Mouse (Mus musculus) hindbrain, postnatal 0 days (tissue): ENCODE results near the gene Cul5. TPM values are rescaled to one million over a fixed set of nuclear protein-coding genes. Genes with fewer than 3 reads are reported as not detected.

Experiments
- ATAC-seq: fragments of 200-750 bp; cut with Nextera tagmentation; 2 replicates; pipeline ENCODE4 v1.8.0; 2017; ENCODE audit warnings: mild to moderate bottlenecking, moderate TSS enrichment, moderate library complexity
- DNase-seq: peaks from one replicate; pipeline ENCODE4 v3.0.0-alpha.2; 2015; ENCODE audit warnings: low spot score
- H3K27ac ChIP-seq: fragments of 300-500 bp; sonication (generic); 2 replicates; pipeline ENCODE4 v1.5.1; 2014; ENCODE audit warnings: mild to moderate bottlenecking
- H3K27me3 ChIP-seq: fragments of 300-500 bp; sonication (generic); 2 replicates; pipeline ENCODE4 v1.6.1; 2014; ENCODE audit warnings: low read length, mixed read lengths; ENCODE audit not compliant: insufficient read depth
- H3K36me3 ChIP-seq: fragments of 300-500 bp; sonication (generic); 2 replicates; pipeline ENCODE4 v1.6.1; 2014; ENCODE audit warnings: low read length, mixed read lengths; ENCODE audit not compliant: insufficient read depth
- H3K4me1 ChIP-seq: fragments of 300-500 bp; sonication (generic); 2 replicates; pipeline ENCODE4 v1.6.1; 2014; ENCODE audit warnings: antibody characterized with exemption, low read length, mixed read lengths; ENCODE audit not compliant: insufficient read depth
- H3K4me2 ChIP-seq: fragments of 300-500 bp; sonication (generic); 2 replicates; pipeline ENCODE4 v1.6.1; 2014; ENCODE audit warnings: low read depth, mild to moderate bottlenecking, low read length, moderate library complexity, mixed read lengths
- H3K4me3 ChIP-seq: fragments of 300-500 bp; sonication (generic); 2 replicates; pipeline ENCODE4 v1.5.1; 2014; ENCODE audit warnings: low read length
- H3K9ac ChIP-seq: fragments of 300-500 bp; sonication (generic); replicated peaks from 2 replicates; pipeline ENCODE4 v1.6.1; 2014; ENCODE audit warnings: mild to moderate bottlenecking, low read length, moderate library complexity, mixed read lengths
- H3K9me3 ChIP-seq: fragments of 300-500 bp; sonication (generic); 2 replicates; pipeline ENCODE4 v1.6.1; 2016; ENCODE audit warnings: low read length, mixed read lengths
- CTCF ChIP-seq: IDR thresholded peaks from 2 replicates; pipeline ENCODE4 v1.5.1; 2016; ENCODE audit warnings: antibody characterized with exemption, control low read depth, low read depth
- WGBS: fragments of 180-500 bp; shearing (Covaris S2); extraction: QIAGEN DNeasy Blood & Tissue Kit; methylation state at CpG from one replicate; pipeline ENCODE4 v1.1.7; 2014; 5-methylcytosine and 5-hydroxymethylcytosine counted together
- polyA plus RNA-seq: library from polyadenylated mRNA; unstranded; fragments of >200 nt; fragmentation: Nextera tagmentation; extraction: Ambion mirVana; gene quantifications from 2 replicates; pipeline ENCODE4 v1.2.1, GENCODE M21; 2015
- total RNA-seq: library from RNA; depleted of rRNA; stranded (reverse); fragments of >200 nt; gene quantifications from 2 replicates; pipeline ENCODE4 v1.2.3, GENCODE M21; 2014; rRNA removed

The Cul5 gene
- total and polyA plus RNA-seq, 2 experiments from 2014 or later, result 33.5 to 39.5 TPM

DNA sequence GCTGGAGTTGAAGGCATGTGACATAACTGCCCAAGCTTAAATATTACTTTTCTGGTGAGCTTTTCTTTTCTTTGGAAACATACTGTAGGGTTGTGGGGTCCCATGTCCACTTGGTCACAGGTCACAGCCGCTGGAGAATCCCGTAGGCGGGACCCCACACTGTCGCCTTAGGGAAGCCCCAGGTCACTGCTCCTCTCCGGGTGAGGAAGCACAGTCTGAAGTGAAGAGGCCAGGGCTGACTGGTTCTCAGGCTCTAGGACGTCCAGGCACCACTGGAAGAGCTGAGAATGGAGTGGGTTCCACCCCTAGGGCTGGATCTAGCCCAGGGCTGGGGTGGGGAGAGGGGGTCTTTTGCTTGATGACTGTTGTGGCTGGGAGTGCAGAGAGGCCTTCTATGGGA, 71.2 kb downstream of the Cul5 start:
- H3K9ac ChIP-seq, result no peak overlapping the region
- no peak overlapping the region for H3K27ac ChIP-seq
- peaks cover 17% of the 10 kb centered on the region; the same call in 1 of the 2 replicates for H3K36me3 ChIP-seq
- no peaks in the 10 kb centered on the region for H3K27me3 ChIP-seq
- 72% methylated on average over 6 of the region's 6 CpGs for WGBS
- no peaks in the 10 kb centered on the region for H3K4me1 ChIP-seq
- no peak overlapping the region for H3K4me3 ChIP-seq
- no peaks in the 10 kb centered on the region for H3K9me3 ChIP-seq
- no peak overlapping the region for H3K4me2 ChIP-seq
- TF ChIP-seq CTCF, result no peak
- DNase-seq, result no peak
- no peak for ATAC-seq

DNA sequence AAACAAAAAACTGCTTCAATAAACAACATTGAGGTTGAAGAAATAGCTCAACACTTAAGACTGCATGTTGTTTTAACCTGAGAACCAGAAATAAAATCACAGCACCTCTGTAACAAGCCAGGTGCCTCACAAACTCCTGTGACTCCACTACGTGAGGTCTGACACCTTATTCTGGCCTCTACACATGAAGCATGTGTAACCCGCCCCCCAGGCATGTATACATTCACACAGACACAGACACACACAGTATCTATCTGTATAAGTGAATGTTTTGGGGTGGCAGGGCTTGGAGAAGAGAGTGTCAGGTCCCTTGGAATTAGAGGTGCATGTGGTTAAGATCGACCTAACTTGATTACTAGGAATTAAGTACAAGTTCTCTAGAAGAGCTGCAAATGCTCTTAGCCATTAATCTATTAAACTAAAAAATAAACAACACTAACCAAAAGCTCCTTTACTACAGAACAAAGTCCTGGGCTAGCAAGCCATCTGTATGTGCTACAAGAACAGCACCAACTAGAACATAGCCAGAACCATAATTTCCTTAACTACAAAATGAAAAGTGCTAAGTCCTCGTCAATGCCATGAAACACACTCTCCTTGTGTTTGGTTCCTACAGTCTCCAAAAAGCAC, 72.7 kb downstream of the Cul5 start:
- no peaks in the 10 kb centered on the region for H3K4me1 ChIP-seq
- H3K27me3 ChIP-seq, result no peaks in the 10 kb centered on the region
- no peak overlapping the region for H3K4me2 ChIP-seq
- H3K9ac ChIP-seq, result no peak overlapping the region
- WGBS, result 88% methylated on average over 4 of the region's 4 CpGs
- ATAC-seq (no peak), DNase-seq (no peak)
- no peak overlapping the region for H3K27ac ChIP-seq
- H3K4me3 ChIP-seq, result no peak overlapping the region
- H3K36me3 ChIP-seq, result peaks cover 28% of the 10 kb centered on the region; the same call in 1 of the 2 replicates
- H3K9me3 ChIP-seq, result no peaks in the 10 kb centered on the region
- TF ChIP-seq CTCF, result no peak

DNA sequence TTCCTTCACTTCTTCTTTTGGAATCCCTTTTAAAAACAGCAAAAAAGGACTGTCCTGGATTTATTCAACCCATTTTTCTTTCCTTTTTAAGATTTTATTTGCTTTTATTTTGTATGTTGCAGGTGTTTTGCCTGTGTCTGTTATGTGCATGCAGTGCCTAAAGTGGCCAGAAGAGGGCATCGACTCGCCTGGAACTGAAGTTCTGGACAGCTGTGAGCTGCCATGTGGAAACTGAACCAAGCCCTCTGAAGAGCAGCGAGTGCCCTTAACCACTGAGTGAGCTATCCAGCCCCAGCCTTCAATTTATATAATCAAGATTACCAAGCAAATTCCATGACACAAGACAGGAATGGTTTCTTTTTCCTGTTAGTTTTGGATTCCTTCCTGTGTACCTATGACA, 75.0 kb downstream of the Cul5 start:
- H3K4me1 ChIP-seq, result no peaks in the 10 kb centered on the region
- no peak overlapping the region for H3K27ac ChIP-seq
- no peak overlapping the region for H3K4me2 ChIP-seq
- H3K27me3 ChIP-seq, result no peaks in the 10 kb centered on the region
- peaks cover 32% of the 10 kb centered on the region; the same call in 1 of the 2 replicates for H3K36me3 ChIP-seq
- peak; percentile 85 for TF ChIP-seq CTCF
- WGBS, result 6% methylated on average over 3 of the region's 3 CpGs
- H3K4me3 ChIP-seq, result no peak overlapping the region
- peak; percentile 74 for DNase-seq
- H3K9me3 ChIP-seq, result no peaks in the 10 kb centered on the region
- no peak for ATAC-seq
- no peak overlapping the region for H3K9ac ChIP-seq

DNA sequence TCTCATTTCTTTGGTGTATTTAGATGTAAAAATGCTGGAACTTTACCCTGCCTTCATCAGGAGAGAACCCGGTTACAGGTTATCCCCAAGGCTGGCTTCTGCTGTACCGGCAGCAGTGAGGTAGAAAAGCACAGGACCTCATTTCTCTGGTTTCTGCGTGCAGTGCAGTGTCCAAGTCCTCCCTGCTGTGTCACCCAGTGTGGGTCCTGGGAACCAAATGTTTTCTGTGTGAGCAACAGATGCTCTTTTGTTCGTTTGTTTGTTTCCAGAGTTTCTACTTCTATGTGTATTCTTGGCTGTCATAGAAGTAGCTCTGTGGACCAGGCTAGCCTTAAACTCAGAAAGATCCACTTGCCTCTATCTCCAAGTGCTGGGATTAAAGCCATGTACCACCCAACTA, 87.9 kb downstream of the Cul5 start:
- ATAC-seq (no peak), DNase-seq (no peak)
- no peak overlapping the region for H3K27ac ChIP-seq
- H3K27me3 ChIP-seq, result no peaks in the 10 kb centered on the region
- TF ChIP-seq CTCF, result no peak
- H3K36me3 ChIP-seq, result peaks cover 62% of the 10 kb centered on the region
- H3K9ac ChIP-seq, result no peak overlapping the region
- H3K9me3 ChIP-seq, result no peaks in the 10 kb centered on the region
- no peak overlapping the region for H3K4me2 ChIP-seq
- WGBS, result 74% methylated on average over 4 of the region's 4 CpGs
- H3K4me3 ChIP-seq, result no peak overlapping the region
- no peaks in the 10 kb centered on the region for H3K4me1 ChIP-seq

DNA sequence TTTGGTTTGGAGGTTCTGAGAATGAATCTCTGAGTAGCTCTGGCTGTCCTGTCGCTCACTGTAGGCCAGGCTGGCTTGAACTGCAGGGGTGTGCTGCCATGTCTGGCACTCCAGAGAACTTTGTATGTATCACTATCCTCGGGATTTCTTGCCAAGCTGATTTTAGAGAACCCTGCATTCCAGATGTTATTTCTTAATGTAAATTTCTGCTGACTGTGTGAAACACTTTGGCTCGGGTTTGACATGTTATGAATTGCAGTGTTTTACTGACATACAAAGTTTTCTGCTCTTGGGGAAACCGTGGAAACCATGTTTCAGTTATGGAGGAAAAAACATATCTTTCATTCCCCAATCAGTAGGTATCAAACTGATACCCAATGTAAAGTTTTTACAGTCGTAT, 94.1 kb downstream of the Cul5 start:
- ATAC-seq (no peak), DNase-seq (no peak)
- Histone ChIP-seq H3K27me3 (no peaks in the 10 kb centered on the region), H3K4me1 (no peaks in the 10 kb centered on the region), H3K4me3 (no peak overlapping the region), H3K36me3 (peaks cover 15% of the 10 kb centered on the region), H3K27ac (no peak overlapping the region), H3K4me2 (no peak overlapping the region), H3K9me3 (no peaks in the 10 kb centered on the region), H3K9ac (no peak overlapping the region)
- TF ChIP-seq CTCF, result no peak
- 86% methylated on average over 5 of the region's 5 CpGs for WGBS

DNA sequence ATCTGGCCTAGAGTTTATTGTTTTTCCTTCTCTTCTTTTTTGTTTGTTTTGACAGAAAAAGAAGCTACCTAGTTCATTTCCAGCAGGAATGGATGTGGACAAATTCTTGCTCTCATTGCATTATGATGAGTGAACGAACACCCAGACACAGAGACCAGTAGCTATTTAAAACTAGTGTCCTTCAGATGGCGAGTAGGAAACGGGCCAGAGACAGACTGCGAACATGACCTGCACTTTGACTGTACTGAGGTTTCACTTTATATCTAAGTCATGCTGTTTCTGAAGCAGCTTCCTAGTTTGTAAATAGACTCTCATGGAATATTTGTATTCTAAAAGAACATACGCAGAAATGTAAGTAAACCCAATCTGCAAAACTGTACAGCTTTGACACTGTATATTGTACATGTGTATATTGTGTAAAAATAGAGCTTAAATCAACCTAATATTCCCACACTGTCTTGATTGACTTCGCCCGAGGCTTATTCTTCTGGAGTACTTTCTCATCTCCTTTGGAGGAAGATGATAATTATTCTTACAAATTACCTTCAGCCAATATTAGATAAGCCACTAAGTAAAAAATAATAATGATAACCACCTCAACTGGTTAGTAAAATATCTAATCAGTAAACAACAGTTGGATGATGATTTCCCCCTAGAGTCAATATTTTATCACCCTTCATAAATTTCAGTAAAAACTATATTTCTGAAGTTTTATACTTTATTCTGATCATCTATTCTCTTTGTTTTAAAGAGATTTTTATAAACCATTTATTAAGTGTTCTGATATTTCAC, 97.1 kb downstream of the Cul5 start:
- no peaks in the 10 kb centered on the region for H3K9me3 ChIP-seq
- no peak overlapping the region for H3K4me2 ChIP-seq
- no peak overlapping the region for H3K4me3 ChIP-seq
- DNase-seq (no peak), ATAC-seq (no peak)
- no peak overlapping the region for H3K27ac ChIP-seq
- 95% methylated on average over 7 of the region's 7 CpGs for WGBS
- no peak for TF ChIP-seq CTCF
- no peak overlapping the region for H3K9ac ChIP-seq
- H3K27me3 ChIP-seq, result no peaks in the 10 kb centered on the region
- H3K4me1 ChIP-seq, result no peaks in the 10 kb centered on the region
- peaks cover 12% of the 10 kb centered on the region; the same call in 1 of the 2 replicates for H3K36me3 ChIP-seq

DNA sequence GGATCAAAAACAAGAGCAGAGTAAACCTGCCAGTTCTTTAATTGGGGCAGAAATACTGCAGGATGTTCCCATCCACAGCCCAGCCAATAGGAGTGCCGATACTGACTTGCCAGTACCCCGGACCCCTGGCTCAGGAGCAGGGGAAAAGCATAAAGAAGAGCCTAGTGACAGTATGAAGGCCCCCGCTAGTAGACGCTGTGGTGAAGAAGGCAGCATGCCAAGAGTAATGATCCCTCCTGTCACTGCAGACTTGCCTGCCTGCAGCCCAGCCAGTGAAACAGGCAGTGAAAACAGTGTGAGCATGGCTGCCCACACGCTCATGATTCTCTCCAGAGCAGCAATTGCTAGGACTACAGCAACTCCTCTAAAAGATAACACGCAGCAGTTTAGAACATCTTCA, 99.2 kb downstream of the Cul5 start:
- WGBS, result 69% methylated on average over 6 of the region's 6 CpGs
- H3K4me1 ChIP-seq, result no peaks in the 10 kb centered on the region
- ATAC-seq (no peak), DNase-seq (peak; percentile 30)
- peak; percentile 43 for TF ChIP-seq CTCF
- H3K27me3 ChIP-seq, result no peaks in the 10 kb centered on the region
- no peak overlapping the region for H3K9ac ChIP-seq
- no peak overlapping the region for H3K4me2 ChIP-seq
- peaks cover 31% of the 10 kb centered on the region for H3K36me3 ChIP-seq
- H3K4me3 ChIP-seq, result no peak overlapping the region
- H3K27ac ChIP-seq, result no peak overlapping the region
- H3K9me3 ChIP-seq, result no peaks in the 10 kb centered on the region

Other genes starting within 250 kb of the Cul5 start
- gene Atm, start 133.3 kb downstream of the Cul5 start, total RNA-seq, result 6.4 and 10.8 TPM in 2 replicates
- 6.4 and 7.3 TPM in 2 replicates for gene Atm, start 133.3 kb downstream of the Cul5 start, polyA plus RNA-seq
- gene Npat, start 133.0 kb downstream of the Cul5 start, total RNA-seq, result 10.7 and 24.1 TPM in 2 replicates
- 8.1 and 8.9 TPM in 2 replicates for gene Npat, start 133.0 kb downstream of the Cul5 start, polyA plus RNA-seq
- gene Acat1, start 59.6 kb downstream of the Cul5 start, total RNA-seq, result 110 and 114 TPM in 2 replicates
- 195 and 197 TPM in 2 replicates for gene Acat1, start 59.6 kb downstream of the Cul5 start, polyA plus RNA-seq
- gene Rab39, start 36.2 kb upstream of the Cul5 start, total RNA-seq, result 3.3 and 4.6 TPM in 2 replicates
- 1.9 and 2.3 TPM in 2 replicates for gene Rab39, start 36.2 kb upstream of the Cul5 start, polyA plus RNA-seq
- 12.1 and 18.4 TPM in 2 replicates for gene Slc35f2, start 101.5 kb upstream of the Cul5 start, total RNA-seq
- gene Slc35f2, start 101.5 kb upstream of the Cul5 start, polyA plus RNA-seq, result 20.4 and 20.6 TPM in 2 replicates
- gene Sln, start 180.2 kb upstream of the Cul5 start, total RNA-seq, result 0.86 TPM in 1 of 2 replicates, not detected in the other
- 0.14 TPM in 1 of 2 replicates, not detected in the other for gene Sln, start 180.2 kb upstream of the Cul5 start, polyA plus RNA-seq